In genomic region chr12:112915587-112915986, GRCm38 (mm10) we compare ENCODE assay signal across 20 mouse cellular contexts. TPM values are rescaled to one million over a fixed set of nuclear protein-coding genes. Genes with fewer than 3 reads are reported as not detected.
DNase-seq lines count a peak whose midpoint lies in the region; ATAC-seq and TF ChIP-seq lines count a peak whose summit lies in the region.
"Had no signal": no experiment of that assay in that cellular context is flagged by ENCODE, and none has a peak within 500 bp of the region (broad histone marks: within the 10 kb centered on the region; RNA-seq: fewer than 3 reads in every experiment).

No protein-coding gene starts in this region.

- no peak overlapping the region for H3K27ac ChIP-seq in forebrain, embryonic 14.5 days (ENCODE audit: low read depth, low read length)
- no peak overlapping the region for H3K27ac ChIP-seq in forebrain, embryonic 15.5 days (replicated peaks)
- no peak overlapping the region; the same call in 1 of the 2 replicates for H3K27ac ChIP-seq in hindbrain, embryonic 12.5 days
- no peak overlapping the region for H3K27ac ChIP-seq in hindbrain, postnatal 0 days
- H3K27ac ChIP-seq in neural tube, embryonic 11.5 days (ENCODE audit: low read depth, low read length): no peak overlapping the region
- no peak overlapping the region for H3K27ac ChIP-seq in neural tube, embryonic 15.5 days (replicated peaks)
- H3K27ac ChIP-seq in neural tube, embryonic 14.5 days (ENCODE audit: low read depth, low read length): no peak overlapping the region
- H3K27ac ChIP-seq: embryonic facial prominence, embryonic 10.5 days had no signal

- WGBS in forebrain, embryonic 14.5 days: 59% methylated on average over 13 of the region's 13 CpGs
- WGBS in forebrain, embryonic 15.5 days: 54% methylated on average over 13 of the region's 13 CpGs
- 68% methylated on average over 13 of the region's 13 CpGs for WGBS in hindbrain, embryonic 12.5 days
- WGBS in hindbrain, postnatal 0 days: 50% methylated on average over 13 of the region's 13 CpGs
- WGBS in neural tube, embryonic 11.5 days: 68% methylated on average over 13 of the region's 13 CpGs
- WGBS in neural tube, embryonic 15.5 days: 33% methylated on average over 13 of the region's 13 CpGs
- WGBS in neural tube, embryonic 14.5 days: 42% methylated on average over 13 of the region's 13 CpGs

- H3K4me1 ChIP-seq in forebrain, embryonic 14.5 days (ENCODE audit: control insufficient read depth, insufficient read depth, low read length): no peaks in the 10 kb centered on the region
- H3K4me1 ChIP-seq in forebrain, embryonic 15.5 days: no peaks in the 10 kb centered on the region
- peaks cover 25% of the 10 kb centered on the region for H3K4me1 ChIP-seq in hindbrain, embryonic 12.5 days
- no peaks in the 10 kb centered on the region for H3K4me1 ChIP-seq in hindbrain, postnatal 0 days (ENCODE audit: insufficient read depth, low read length)
- no peaks in the 10 kb centered on the region for H3K4me1 ChIP-seq in neural tube, embryonic 11.5 days (ENCODE audit: control insufficient read depth, insufficient read depth, low read length)
- H3K4me1 ChIP-seq in neural tube, embryonic 15.5 days: no peaks in the 10 kb centered on the region; the same call in 1 of the 2 replicates
- no peaks in the 10 kb centered on the region; the same call in 1 of the 2 replicates for H3K4me1 ChIP-seq in neural tube, embryonic 14.5 days (ENCODE audit: control insufficient read depth, insufficient read depth, low read length)

- no peaks in the 10 kb centered on the region for H3K9me3 ChIP-seq in forebrain, embryonic 14.5 days (replicated peaks; ENCODE audit: control insufficient read depth, low read length)
- no peaks in the 10 kb centered on the region for H3K9me3 ChIP-seq in forebrain, embryonic 15.5 days
- no peaks in the 10 kb centered on the region for H3K9me3 ChIP-seq in hindbrain, embryonic 12.5 days (replicated peaks)
- H3K9me3 ChIP-seq in hindbrain, postnatal 0 days (ENCODE audit: low read length): no peaks in the 10 kb centered on the region
- H3K9me3 ChIP-seq in neural tube, embryonic 11.5 days (ENCODE audit: control insufficient read depth, low read length): no peaks in the 10 kb centered on the region
- no peaks in the 10 kb centered on the region for H3K9me3 ChIP-seq in neural tube, embryonic 15.5 days (replicated peaks)
- no peaks in the 10 kb centered on the region for H3K9me3 ChIP-seq in neural tube, embryonic 14.5 days (ENCODE audit: control insufficient read depth, low read length)
- H3K9me3 ChIP-seq: embryonic facial prominence, embryonic 10.5 days had no signal

- no peak overlapping the region for H3K4me3 ChIP-seq in forebrain, embryonic 14.5 days (ENCODE audit: low read depth, low read length)
- H3K4me3 ChIP-seq in forebrain, embryonic 15.5 days: no peak overlapping the region
- H3K4me3 ChIP-seq in hindbrain, embryonic 12.5 days: no peak overlapping the region
- no peak overlapping the region for H3K4me3 ChIP-seq in hindbrain, postnatal 0 days (ENCODE audit: low read length)
- no peak overlapping the region for H3K4me3 ChIP-seq in neural tube, embryonic 11.5 days (ENCODE audit: low read depth, low read length)
- H3K4me3 ChIP-seq in neural tube, embryonic 15.5 days (replicated peaks): no peak overlapping the region
- no peak overlapping the region for H3K4me3 ChIP-seq in neural tube, embryonic 14.5 days (ENCODE audit: low read depth, low read length)
- H3K4me3 ChIP-seq: embryonic facial prominence, embryonic 10.5 days had no signal

- no peak for TF ChIP-seq CTCF in hindbrain, postnatal 0 days (IDR thresholded peaks at IDR 0.05; ENCODE audit: low read depth)

- 0 out of 2 replicates have a peak, but pooled peaks have one; percentile 25 for ATAC-seq in forebrain, embryonic 14.5 days
- ATAC-seq in forebrain, embryonic 15.5 days (replicated peaks): no peak
- peak; percentile 44; the same call in 1 of the 2 replicates for ATAC-seq in hindbrain, embryonic 12.5 days (ENCODE audit: low FRiP score)
- ATAC-seq in hindbrain, postnatal 0 days: no peak
- ATAC-seq in neural tube, embryonic 11.5 days (ENCODE audit: insufficient read depth, low FRiP score, low TSS enrichment): peak; percentile 21; the same call in 1 of the 2 replicates
- ATAC-seq in neural tube, embryonic 15.5 days (ENCODE audit: low FRiP score): no peak
- ATAC-seq in neural tube, embryonic 14.5 days (ENCODE audit: low read depth): peak; percentile 65; the same call in 1 of the 2 replicates
- ATAC-seq: intestine, postnatal 0 days had no signal

- H3K36me3 ChIP-seq in forebrain, embryonic 14.5 days (ENCODE audit: control insufficient read depth, insufficient read depth, low read length): peaks cover 32% of the 10 kb centered on the region; the same call in 1 of the 2 replicates
- H3K36me3 ChIP-seq in forebrain, embryonic 15.5 days: peaks cover 20% of the 10 kb centered on the region
- H3K36me3 ChIP-seq in hindbrain, embryonic 12.5 days: peaks cover 53% of the 10 kb centered on the region
- peaks cover 16% of the 10 kb centered on the region for H3K36me3 ChIP-seq in hindbrain, postnatal 0 days (ENCODE audit: insufficient read depth, low read length)
- H3K36me3 ChIP-seq in neural tube, embryonic 11.5 days (ENCODE audit: control insufficient read depth, insufficient read depth, low read length): no peaks in the 10 kb centered on the region; the same call in 1 of the 2 replicates
- peaks cover 72% of the 10 kb centered on the region for H3K36me3 ChIP-seq in neural tube, embryonic 15.5 days
- H3K36me3 ChIP-seq in neural tube, embryonic 14.5 days (ENCODE audit: control insufficient read depth, insufficient read depth, low read length): peaks cover 27% of the 10 kb centered on the region

- no peak overlapping the region for H3K9ac ChIP-seq in forebrain, embryonic 14.5 days (ENCODE audit: low read length)
- H3K9ac ChIP-seq in forebrain, embryonic 15.5 days (replicated peaks): no peak overlapping the region
- H3K9ac ChIP-seq in hindbrain, embryonic 12.5 days: no peak overlapping the region
- no peak overlapping the region for H3K9ac ChIP-seq in hindbrain, postnatal 0 days (replicated peaks; ENCODE audit: low read length)
- no peak overlapping the region for H3K9ac ChIP-seq in neural tube, embryonic 11.5 days (ENCODE audit: low read length)
- no peak overlapping the region for H3K9ac ChIP-seq in neural tube, embryonic 15.5 days (replicated peaks)
- no peak overlapping the region for H3K9ac ChIP-seq in neural tube, embryonic 14.5 days (replicated peaks; ENCODE audit: low read depth, low read length)

- H3K4me2 ChIP-seq in forebrain, embryonic 14.5 days (ENCODE audit: low read length): no peak overlapping the region
- H3K4me2 ChIP-seq in forebrain, embryonic 15.5 days (replicated peaks): no peak overlapping the region
- no peak overlapping the region for H3K4me2 ChIP-seq in hindbrain, embryonic 12.5 days (replicated peaks)
- H3K4me2 ChIP-seq in hindbrain, postnatal 0 days (ENCODE audit: low read depth, low read length): no peak overlapping the region
- no peak overlapping the region for H3K4me2 ChIP-seq in neural tube, embryonic 11.5 days (ENCODE audit: low read depth)
- no peak overlapping the region for H3K4me2 ChIP-seq in neural tube, embryonic 15.5 days
- H3K4me2 ChIP-seq in neural tube, embryonic 14.5 days (ENCODE audit: low read depth, low read length): no peak overlapping the region

- DNase-seq in forebrain, embryonic 14.5 days (ENCODE audit: low spot score): no peak
- no peak for DNase-seq in hindbrain, postnatal 0 days (ENCODE audit: low spot score)
- no peak for DNase-seq in neural tube, embryonic 11.5 days (ENCODE audit: low spot score)
- DNase-seq in embryo, embryonic 11 days: no peak
- DNase-seq: adrenal gland, adult 2 months; adrenal gland, postnatal 36 days; cerebellum, adult 11 months; cerebellum, adult 8-10 months; cerebellum, postnatal 36 days; gastrocnemius, postnatal 25 days; heart, adult 11 months; heart, postnatal 10 days; heart, postnatal 4 days; kidney, adult 8-10 months had no signal

- H3K27me3 ChIP-seq in forebrain, embryonic 14.5 days (replicated peaks; ENCODE audit: control insufficient read depth, insufficient read depth, low read length): no peaks in the 10 kb centered on the region
- H3K27me3 ChIP-seq in forebrain, embryonic 15.5 days: no peaks in the 10 kb centered on the region
- peaks cover 6% of the 10 kb centered on the region; the same call in 1 of the 2 replicates for H3K27me3 ChIP-seq in hindbrain, embryonic 12.5 days
- no peaks in the 10 kb centered on the region for H3K27me3 ChIP-seq in hindbrain, postnatal 0 days (ENCODE audit: insufficient read depth, low read length)
- no peaks in the 10 kb centered on the region for H3K27me3 ChIP-seq in neural tube, embryonic 11.5 days (ENCODE audit: control insufficient read depth, insufficient read depth, low read length)
- no peaks in the 10 kb centered on the region for H3K27me3 ChIP-seq in neural tube, embryonic 15.5 days (replicated peaks)
- H3K27me3 ChIP-seq in neural tube, embryonic 14.5 days (ENCODE audit: control insufficient read depth, insufficient read depth, low read length): no peaks in the 10 kb centered on the region

RNA-seq across cellular contexts. Expression of gene Jag2, which starts 14.0 kb away (rescaled TPM):
- polyA plus RNA-seq in forebrain, embryonic 14.5 days (2014; fragmentation: Nextera tagmentation; extraction: Ambion mirVana): 5.3 and 7.5 TPM in 2 replicates
- polyA plus RNA-seq in forebrain, embryonic 15.5 days (2015; fragmentation: Nextera tagmentation; extraction: Ambion mirVana): 8.3 and 9.1 TPM in 2 replicates
- polyA plus RNA-seq in hindbrain, embryonic 12.5 days (2016; fragmentation: Nextera tagmentation; extraction: Ambion mirVana): 9.4 and 10.3 TPM in 2 replicates
- 63.4 and 88.4 TPM in 2 replicates for total RNA-seq in hindbrain, postnatal 0 days (2014; rRNA removed)
- polyA plus RNA-seq in hindbrain, postnatal 0 days (2015; fragmentation: Nextera tagmentation; extraction: Ambion mirVana): 7.7 and 8.5 TPM in 2 replicates
- polyA plus RNA-seq in neural tube, embryonic 11.5 days (2014; fragmentation: Nextera tagmentation; extraction: Ambion mirVana): 5.4 and 5.9 TPM in 2 replicates
- polyA plus RNA-seq in neural tube, embryonic 15.5 days (2015; fragmentation: Nextera tagmentation; extraction: Ambion mirVana): 13.6 and 14.8 TPM in 2 replicates
- polyA plus RNA-seq in neural tube, embryonic 14.5 days (2014; fragmentation: Nextera tagmentation; extraction: Ambion mirVana): 14.0 and 17.2 TPM in 2 replicates

RNA-seq across cellular contexts. Expression of gene Nudt14, which starts 26.3 kb away (rescaled TPM):
- 62.8 and 75.9 TPM in 2 replicates for polyA plus RNA-seq in forebrain, embryonic 14.5 days (2014; fragmentation: Nextera tagmentation; extraction: Ambion mirVana)
- polyA plus RNA-seq in forebrain, embryonic 15.5 days (2015; fragmentation: Nextera tagmentation; extraction: Ambion mirVana): 59.0 and 63.2 TPM in 2 replicates
- 51.5 and 65.9 TPM in 2 replicates for polyA plus RNA-seq in hindbrain, embryonic 12.5 days (2016; fragmentation: Nextera tagmentation; extraction: Ambion mirVana)
- total RNA-seq in hindbrain, postnatal 0 days (2014; rRNA removed): 29.0 and 29.4 TPM in 2 replicates
- 51.7 and 54.8 TPM in 2 replicates for polyA plus RNA-seq in hindbrain, postnatal 0 days (2015; fragmentation: Nextera tagmentation; extraction: Ambion mirVana)
- polyA plus RNA-seq in neural tube, embryonic 11.5 days (2014; fragmentation: Nextera tagmentation; extraction: Ambion mirVana): 61.2 and 67.8 TPM in 2 replicates
- 62.4 and 66.8 TPM in 2 replicates for polyA plus RNA-seq in neural tube, embryonic 15.5 days (2015; fragmentation: Nextera tagmentation; extraction: Ambion mirVana)
- polyA plus RNA-seq in neural tube, embryonic 14.5 days (2014; fragmentation: Nextera tagmentation; extraction: Ambion mirVana): 57.1 and 64.1 TPM in 2 replicates

RNA-seq across cellular contexts. Expression of gene Gpr132, which starts 47.6 kb away (rescaled TPM):
- polyA plus RNA-seq in forebrain, embryonic 14.5 days (2014; fragmentation: Nextera tagmentation; extraction: Ambion mirVana): not detected in 2 replicates
- not detected in 2 replicates for polyA plus RNA-seq in forebrain, embryonic 15.5 days (2015; fragmentation: Nextera tagmentation; extraction: Ambion mirVana)
- polyA plus RNA-seq in hindbrain, embryonic 12.5 days (2016; fragmentation: Nextera tagmentation; extraction: Ambion mirVana): not detected in 2 replicates
- 0.10 TPM in 1 of 2 replicates, not detected in the other for total RNA-seq in hindbrain, postnatal 0 days (2014; rRNA removed)
- polyA plus RNA-seq in hindbrain, postnatal 0 days (2015; fragmentation: Nextera tagmentation; extraction: Ambion mirVana): 0.05 TPM in 1 of 2 replicates, not detected in the other
- polyA plus RNA-seq in neural tube, embryonic 11.5 days (2014; fragmentation: Nextera tagmentation; extraction: Ambion mirVana): not detected in 2 replicates
- polyA plus RNA-seq in neural tube, embryonic 15.5 days (2015; fragmentation: Nextera tagmentation; extraction: Ambion mirVana): 0.08 and 2.8 TPM in 2 replicates
- polyA plus RNA-seq in neural tube, embryonic 14.5 days (2014; fragmentation: Nextera tagmentation; extraction: Ambion mirVana): 0.10 TPM in 1 of 2 replicates, not detected in the other

Comparison
In these comparisons a context has a peak if more than half of its experiments do, and no peak if none do; other contexts are left out.
1. ATAC-seq: peak in forebrain, embryonic 14.5 days (single experiment), hindbrain, embryonic 12.5 days (single experiment), neural tube, embryonic 11.5 days (single experiment) and neural tube, embryonic 14.5 days (single experiment); none in forebrain, embryonic 15.5 days (single experiment), hindbrain, postnatal 0 days (single experiment) and neural tube, embryonic 15.5 days (single experiment).